Mouse (Mus musculus): ENCODE results near the gene Glod4. TPM values are rescaled to one million over a fixed set of nuclear protein-coding genes. Genes with fewer than 3 reads are reported as not detected.

The Glod4 gene
- polyA plus RNA-seq, 1 experiment from 2014 or later = 141 TPM

DNA sequence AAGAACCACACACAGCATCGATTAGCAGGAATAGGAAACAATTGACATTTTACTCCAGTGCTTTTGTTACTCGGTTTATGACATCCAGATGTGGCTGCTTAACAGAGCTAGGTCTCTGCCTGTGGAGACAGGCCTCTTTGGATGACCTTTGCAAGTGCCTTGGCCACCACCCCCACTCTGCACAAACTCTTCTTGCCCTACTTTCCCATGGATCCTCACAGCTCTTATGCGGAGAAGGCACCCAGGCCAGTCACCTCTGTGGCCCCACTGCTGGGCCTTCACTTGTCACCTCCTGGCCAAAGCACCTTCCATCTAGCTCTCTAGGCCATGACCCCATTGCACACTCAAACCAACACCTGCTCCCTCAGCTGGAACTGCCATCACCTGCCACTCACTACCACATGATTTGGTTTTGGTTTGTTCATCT lies 159.6 kb downstream of the Glod4 start:
- H3K27me3 ChIP-seq (ENCODE audit: control insufficient read depth, insufficient read depth, low read length) = no peaks in the 10 kb centered on the region
- H3K4me2 ChIP-seq (ENCODE audit: low read length) = no peak overlapping the region
- ATAC-seq (ENCODE audit: low FRiP score, low TSS enrichment) (no peak), DNase-seq (no peak)
- 88% methylated on average over 3 of the region's 3 CpGs for WGBS
- H3K9me3 ChIP-seq (ENCODE audit: control insufficient read depth, low read length) = no peaks in the 10 kb centered on the region
- no peak overlapping the region for H3K9ac ChIP-seq (replicated peaks; ENCODE audit: low read length)
- peaks cover 45% of the 10 kb centered on the region for H3K36me3 ChIP-seq (ENCODE audit: control insufficient read depth, insufficient read depth, low read length)
- H3K27ac ChIP-seq (replicated peaks; ENCODE audit: low read depth, low read length) = no peak overlapping the region
- no peaks in the 10 kb centered on the region for H3K4me1 ChIP-seq (ENCODE audit: control insufficient read depth, insufficient read depth, low read length)
- no peak overlapping the region for H3K4me3 ChIP-seq (replicated peaks; ENCODE audit: low read depth, low read length)

DNA sequence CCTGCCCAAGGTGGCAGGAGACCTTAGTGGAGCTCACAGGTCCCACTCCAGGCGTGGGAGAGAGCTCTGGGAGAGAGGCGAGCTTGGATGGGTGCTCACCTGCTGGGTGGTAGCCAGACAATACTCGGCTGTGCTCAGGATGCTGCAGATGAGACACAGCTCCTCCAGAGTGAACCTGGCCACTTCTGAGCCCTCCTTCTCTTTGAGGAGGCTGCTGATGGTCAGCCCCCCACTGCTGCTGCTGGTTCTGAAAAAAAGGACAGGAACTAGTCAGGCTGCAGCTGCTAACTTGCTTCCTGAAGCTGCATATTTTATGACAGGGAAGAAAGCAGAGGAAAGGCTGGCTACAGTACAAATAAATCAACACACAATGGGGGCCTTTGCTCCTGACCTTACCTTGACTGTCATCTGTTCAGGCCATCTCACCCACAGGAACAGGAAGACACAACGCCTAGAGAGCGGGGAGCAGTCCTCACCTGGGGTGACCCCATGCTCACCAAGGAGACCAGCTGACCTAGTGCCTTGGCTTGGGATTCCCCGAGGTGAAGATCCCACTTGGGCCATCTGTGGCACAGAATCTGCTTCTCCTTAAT lies 162.4 kb downstream of the Glod4 start:
- Histone ChIP-seq H3K36me3 (ENCODE audit: control insufficient read depth, insufficient read depth, low read length) (peaks cover 64% of the 10 kb centered on the region), H3K9me3 (ENCODE audit: control insufficient read depth, low read length) (no peaks in the 10 kb centered on the region), H3K27ac (replicated peaks; ENCODE audit: low read depth, low read length) (no peak overlapping the region), H3K4me1 (ENCODE audit: control insufficient read depth, insufficient read depth, low read length) (no peaks in the 10 kb centered on the region), H3K4me3 (replicated peaks; ENCODE audit: low read depth, low read length) (no peak overlapping the region), H3K9ac (replicated peaks; ENCODE audit: low read length) (no peak overlapping the region), H3K27me3 (ENCODE audit: control insufficient read depth, insufficient read depth, low read length) (no peaks in the 10 kb centered on the region), H3K4me2 (ENCODE audit: low read length) (no peak overlapping the region)
- DNase-seq (no peak), ATAC-seq (ENCODE audit: low FRiP score, low TSS enrichment) (no peak)
- WGBS = 82% methylated on average over 6 of the region's 6 CpGs

DNA sequence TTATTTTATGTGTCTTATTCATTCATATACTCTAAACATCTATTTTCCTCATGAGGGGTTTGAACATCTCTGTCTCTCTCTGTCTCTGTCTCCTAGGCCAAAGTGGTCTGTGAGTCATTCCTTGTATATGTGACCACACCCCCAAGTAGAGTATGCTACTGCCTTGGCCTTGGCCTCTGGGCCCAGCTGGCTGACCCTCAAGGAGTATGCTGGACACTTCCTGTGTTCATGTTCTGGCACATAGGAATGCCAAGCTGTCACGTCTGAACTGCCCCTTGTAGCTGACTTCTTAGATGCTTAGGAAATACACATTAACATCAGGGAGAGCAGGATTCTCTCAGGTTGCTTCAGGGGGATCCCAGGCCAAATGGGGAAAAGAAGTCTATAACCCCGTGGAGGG lies 163.2 kb downstream of the Glod4 start:
- peaks cover 68% of the 10 kb centered on the region for H3K36me3 ChIP-seq (ENCODE audit: control insufficient read depth, insufficient read depth, low read length)
- no peak for ATAC-seq (ENCODE audit: low FRiP score, low TSS enrichment)
- 82% methylated on average over 2 of the region's 2 CpGs for WGBS

DNA sequence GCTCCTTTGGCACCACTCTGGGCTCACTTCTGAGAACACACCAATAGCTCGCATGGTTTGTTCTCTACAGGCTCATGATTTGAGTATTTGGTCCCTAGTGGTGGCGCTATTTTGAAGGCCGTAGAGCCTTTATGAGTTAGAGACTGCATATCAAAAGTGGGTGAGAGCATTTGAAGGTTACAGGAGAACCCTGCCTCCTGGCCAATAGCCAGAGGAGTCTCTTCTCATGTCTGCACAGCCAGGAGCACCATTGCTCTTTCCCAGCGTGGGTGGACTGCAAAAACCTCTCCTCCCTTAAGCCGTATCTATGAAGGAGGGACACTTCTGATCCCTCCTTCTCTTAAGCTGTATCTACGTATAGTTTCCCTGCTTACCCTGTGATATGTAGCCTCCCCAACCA lies 166.2 kb downstream of the Glod4 start:
- H3K9ac ChIP-seq (replicated peaks; ENCODE audit: low read length) = no peak overlapping the region
- DNase-seq = no peak
- H3K36me3 ChIP-seq (ENCODE audit: control insufficient read depth, insufficient read depth, low read length) = peaks cover 88% of the 10 kb centered on the region
- H3K4me3 ChIP-seq (replicated peaks; ENCODE audit: low read depth, low read length) = no peak overlapping the region
- 91% methylated on average over 6 of the region's 6 CpGs for WGBS
- no peak overlapping the region for H3K4me2 ChIP-seq (ENCODE audit: low read length)
- H3K27me3 ChIP-seq (ENCODE audit: control insufficient read depth, insufficient read depth, low read length) = no peaks in the 10 kb centered on the region
- no peak overlapping the region for H3K27ac ChIP-seq (replicated peaks; ENCODE audit: low read depth, low read length)
- H3K9me3 ChIP-seq (ENCODE audit: control insufficient read depth, low read length) = no peaks in the 10 kb centered on the region
- ATAC-seq (ENCODE audit: low FRiP score, low TSS enrichment) = no peak
- H3K4me1 ChIP-seq (ENCODE audit: control insufficient read depth, insufficient read depth, low read length) = no peaks in the 10 kb centered on the region

More for the DNA sequence above, 163.2 kb downstream of the Glod4 start:
- Histone ChIP-seq H3K4me2 (ENCODE audit: low read length) (no peak overlapping the region), H3K9ac (replicated peaks; ENCODE audit: low read length) (no peak overlapping the region), H3K4me3 (replicated peaks; ENCODE audit: low read depth, low read length) (no peak overlapping the region), H3K9me3 (ENCODE audit: control insufficient read depth, low read length) (no peaks in the 10 kb centered on the region), H3K4me1 (ENCODE audit: control insufficient read depth, insufficient read depth, low read length) (no peaks in the 10 kb centered on the region), H3K27ac (replicated peaks; ENCODE audit: low read depth, low read length) (no peak overlapping the region), H3K27me3 (ENCODE audit: control insufficient read depth, insufficient read depth, low read length) (no peaks in the 10 kb centered on the region)
- DNase-seq = no peak

DNA sequence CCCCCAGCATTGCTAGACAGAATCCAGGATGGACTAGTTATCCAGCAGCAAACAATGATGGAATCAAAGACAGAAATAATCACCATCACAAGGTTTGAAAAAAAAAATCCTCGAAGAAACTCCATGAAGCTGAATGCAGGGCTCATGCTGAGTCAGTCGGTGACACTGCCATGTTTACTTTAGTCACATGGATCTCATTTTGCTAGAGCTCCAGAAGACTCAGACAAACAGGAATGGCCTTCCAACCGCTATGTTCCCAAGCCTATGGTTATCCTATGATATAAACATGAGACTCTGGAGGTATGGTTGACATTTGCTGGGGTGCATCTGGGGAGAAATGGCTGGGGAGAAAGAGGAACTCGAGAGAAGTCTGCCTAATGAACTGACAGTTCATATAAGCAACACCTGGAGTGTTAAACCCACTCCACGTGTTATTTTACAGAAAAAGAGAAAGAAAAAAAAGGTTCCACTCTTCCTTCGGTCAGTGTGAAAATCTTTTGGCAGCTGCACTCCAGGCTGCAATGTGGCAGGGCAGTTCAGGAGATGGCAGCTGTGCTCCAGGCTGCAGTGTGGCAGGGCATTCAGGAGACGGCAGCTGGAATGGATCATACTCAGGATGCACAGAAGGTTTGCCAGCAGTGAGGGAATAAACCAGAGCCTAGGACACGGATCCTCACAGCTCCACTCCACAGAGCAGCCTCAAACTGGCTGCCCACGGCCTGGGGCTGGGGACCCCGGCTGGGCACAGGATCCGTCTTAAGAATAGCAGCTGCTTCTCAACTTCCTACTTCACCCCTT lies 169.0 kb downstream of the Glod4 start:
- 74% methylated on average over 11 of the region's 11 CpGs for WGBS
- Histone ChIP-seq H3K9ac (replicated peaks; ENCODE audit: low read length) (no peak overlapping the region), H3K4me3 (replicated peaks; ENCODE audit: low read depth, low read length) (no peak overlapping the region), H3K9me3 (ENCODE audit: control insufficient read depth, low read length) (no peaks in the 10 kb centered on the region), H3K4me1 (ENCODE audit: control insufficient read depth, insufficient read depth, low read length) (no peaks in the 10 kb centered on the region), H3K27ac (replicated peaks; ENCODE audit: low read depth, low read length) (no peak overlapping the region), H3K4me2 (ENCODE audit: low read length) (no peak overlapping the region), H3K27me3 (ENCODE audit: control insufficient read depth, insufficient read depth, low read length) (no peaks in the 10 kb centered on the region), H3K36me3 (ENCODE audit: control insufficient read depth, insufficient read depth, low read length) (peaks cover 71% of the 10 kb centered on the region)
- DNase-seq (no peak), ATAC-seq (ENCODE audit: low FRiP score, low TSS enrichment) (no peak)

Other genes with a start within 250 kb of the Glod4 start
- 2.1 and 2.7 TPM in 2 replicates for gene 1700016K19Rik, start 243.8 kb downstream of the Glod4 start, polyA plus RNA-seq (2014; fragmentation: Nextera tagmentation; extraction: Ambion mirVana)
- 6.3 and 7.7 TPM in 2 replicates for gene Rflnb, start 215.9 kb downstream of the Glod4 start, polyA plus RNA-seq (2014; fragmentation: Nextera tagmentation; extraction: Ambion mirVana)
- 65.6 and 66.8 TPM in 2 replicates for gene Vps53, start 64.1 kb downstream of the Glod4 start, polyA plus RNA-seq (2014; fragmentation: Nextera tagmentation; extraction: Ambion mirVana)
- gene Fam57a, start 64.1 kb downstream of the Glod4 start, polyA plus RNA-seq (2014; fragmentation: Nextera tagmentation; extraction: Ambion mirVana) = 25.7 and 27.3 TPM in 2 replicates
- 1.1 TPM in 1 of 2 replicates, not detected in the other for gene Dbil5, start 26.1 kb downstream of the Glod4 start, polyA plus RNA-seq (2014; fragmentation: Nextera tagmentation; extraction: Ambion mirVana)
- 13.4 and 20.0 TPM in 2 replicates for gene Gemin4, start 26.1 kb downstream of the Glod4 start, polyA plus RNA-seq (2014; fragmentation: Nextera tagmentation; extraction: Ambion mirVana)
- 21.0 and 22.7 TPM in 2 replicates for gene Mrm3, start within 50 bp of the Glod4 start, polyA plus RNA-seq (2014; fragmentation: Nextera tagmentation; extraction: Ambion mirVana)
- 21.9 and 28.2 TPM in 2 replicates for gene Nxn, start 155.4 kb upstream of the Glod4 start, polyA plus RNA-seq (2014; fragmentation: Nextera tagmentation; extraction: Ambion mirVana)
- 111 and 120 TPM in 2 replicates for gene Timm22, start 163.2 kb upstream of the Glod4 start, polyA plus RNA-seq (2014; fragmentation: Nextera tagmentation; extraction: Ambion mirVana)

All from midbrain, embryonic 14.5 days (tissue).